Mouse (Mus musculus) NIH3T3 (cell line): Measurements from ENCODE around the gene 0610010F05Rik.
"Not testable (repeated sequence)": the region's sequence is repeated elsewhere in the genome, so short reads cannot be mapped to it uniquely, and the experiment has no call there.

Experiments used
- DNase-seq: peaks from one replicate; pipeline ENCODE4 v3.0.0-alpha.2; 2012; ENCODE audit warnings: low read depth

0610010F05Rik gene

GRCm38 (mm10) chr11:23632945-23633878 is at the start of gene 0610010F05Rik:
TSS of gene 0610010F05Rik (minus strand) at chr11:23633639.
- peak; percentile 97 for DNase-seq

GRCm38 (mm10) chr11:23682561-23682960 is 49.1 kb upstream of the 0610010F05Rik start:
- DNase-seq, result no peak

GRCm38 (mm10) chr11:23680435-23680950 is 47.1 kb upstream of the 0610010F05Rik start:
- peak; percentile 66 for DNase-seq

GRCm38 (mm10) chr11:23679044-23679642 is 45.7 kb upstream of the 0610010F05Rik start:
- DNase-seq, result peak; percentile 89

GRCm38 (mm10) chr11:23676100-23676499 is 42.7 kb upstream of the 0610010F05Rik start:
- no peak for DNase-seq

GRCm38 (mm10) chr11:23672256-23672749 is 38.9 kb upstream of the 0610010F05Rik start:
- no peak for DNase-seq

GRCm38 (mm10) chr11:23667128-23667527 is 33.7 kb upstream of the 0610010F05Rik start:
- peak; percentile 59 for DNase-seq

- DNase-seq, result no peak
These were observed 33.1 kb upstream of the 0610010F05Rik start for GRCm38 (mm10) chr11:23666526-23666925.

GRCm38 (mm10) chr11:23665798-23666501 is 32.5 kb upstream of the 0610010F05Rik start, which contains the start of gene Pex13:
TSS of gene Pex13 (minus strand) at chr11:23665959.
- peak; percentile 96 for DNase-seq

GRCm38 (mm10) chr11:23665311-23665786 is 31.9 kb upstream of the 0610010F05Rik start, which contains the start of gene Pus10:
TSS of gene Pus10 (plus strand) at chr11:23665674.
- DNase-seq, result peak; percentile 69

GRCm38 (mm10) chr11:23664232-23664631 is 30.8 kb upstream of the 0610010F05Rik start:
- peak; percentile 16 for DNase-seq

- no peak for DNase-seq
These were observed 24.4 kb upstream of the 0610010F05Rik start for GRCm38 (mm10) chr11:23657791-23658190.

- DNase-seq, result no peak
These were observed 20.2 kb upstream of the 0610010F05Rik start for GRCm38 (mm10) chr11:23653666-23654065.

GRCm38 (mm10) chr11:23647835-23648234 is 14.4 kb upstream of the 0610010F05Rik start:
- DNase-seq, result no peak

- no peak for DNase-seq
These were observed 14.0 kb upstream of the 0610010F05Rik start for GRCm38 (mm10) chr11:23647431-23647830.

GRCm38 (mm10) chr11:23634573-23634972 is 1.1 kb upstream of the 0610010F05Rik start:
- DNase-seq, result no peak

GRCm38 (mm10) chr11:23633879-23634215 is 408 bp upstream of the 0610010F05Rik start:
- DNase-seq, result no peak

- DNase-seq, result no peak
These were observed 2.8 kb downstream of the 0610010F05Rik start for GRCm38 (mm10) chr11:23630664-23631063.

- DNase-seq, result no peak
These were observed 14.4 kb downstream of the 0610010F05Rik start for GRCm38 (mm10) chr11:23618995-23619394.

GRCm38 (mm10) chr11:23614546-23614945 is 18.9 kb downstream of the 0610010F05Rik start:
- DNase-seq, result no peak

- DNase-seq, result not testable (repeated sequence)
These were observed 26.1 kb downstream of the 0610010F05Rik start for GRCm38 (mm10) chr11:23607291-23607690.

- peak; percentile 44 for DNase-seq
These were observed 63.3 kb downstream of the 0610010F05Rik start for GRCm38 (mm10) chr11:23570130-23570529.
